Mouse (Mus musculus): ENCODE results near the gene Usp9x.

Usp9x gene

DNA sequence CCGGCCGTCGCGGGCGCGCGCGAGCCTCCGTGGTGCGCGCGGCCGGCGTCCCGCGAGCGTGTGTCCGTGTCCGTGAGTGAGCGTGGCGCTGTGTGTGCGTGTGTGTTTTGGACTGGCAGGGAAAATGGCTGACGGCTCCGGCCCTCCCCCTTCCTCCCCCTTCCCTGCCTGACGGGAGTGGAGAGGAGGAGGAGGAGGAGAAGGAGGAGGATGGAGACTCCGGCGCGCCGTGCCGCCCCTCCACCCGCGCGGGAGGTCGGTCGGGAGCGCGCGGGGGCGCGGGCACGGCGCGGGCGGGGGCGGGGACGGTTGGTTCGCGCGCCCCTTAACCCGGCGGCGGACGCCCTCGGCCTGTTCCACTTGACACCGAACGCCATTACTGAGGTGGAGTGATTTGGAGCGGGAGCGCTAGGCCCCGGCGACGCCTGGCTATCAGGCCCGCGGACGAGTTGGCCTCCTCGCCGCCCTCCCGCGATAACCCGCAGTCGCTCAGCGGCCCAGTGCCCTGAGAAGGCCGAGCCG is 1.2 kb downstream of the Usp9x start:
- peak; percentile 19 to 47 for DNase-seq (ENCODE audit: low read depth in 1 of 2, low spot score in 2 of 2)

GRCm38 (mm10) chrX:13085621-13086020 is 14.3 kb downstream of the Usp9x start:
- no peak for DNase-seq (ENCODE audit: low read depth in 1 of 2, low spot score in 2 of 2)

- no peak for DNase-seq (ENCODE audit: low read depth in 1 of 2, low spot score in 2 of 2)
Measured at GRCm38 (mm10) chrX:13096985-13097384, 25.7 kb downstream of the Usp9x start.

DNA sequence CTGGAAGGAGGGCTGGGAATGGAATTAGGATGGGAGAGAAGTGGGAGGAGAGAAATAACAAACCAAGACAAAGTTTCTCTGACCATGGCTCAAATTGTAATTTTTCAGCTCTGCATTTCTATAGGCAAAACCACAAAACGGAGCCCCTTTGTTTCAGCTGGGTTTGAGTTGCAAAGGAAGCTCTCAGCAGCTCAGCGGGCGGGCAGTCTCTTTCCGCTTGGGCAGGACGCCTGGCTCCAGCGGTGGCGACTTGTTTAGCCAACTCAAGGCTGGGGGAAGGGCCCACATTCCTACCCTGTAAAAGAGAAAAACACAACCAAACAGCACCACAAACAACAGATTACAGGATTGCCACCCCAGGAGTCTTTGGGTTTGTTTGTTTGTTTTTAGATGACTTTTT is 135.2 kb downstream of the Usp9x start:
- no peak for DNase-seq (ENCODE audit: low read depth in 1 of 2, low spot score in 2 of 2)

DNA sequence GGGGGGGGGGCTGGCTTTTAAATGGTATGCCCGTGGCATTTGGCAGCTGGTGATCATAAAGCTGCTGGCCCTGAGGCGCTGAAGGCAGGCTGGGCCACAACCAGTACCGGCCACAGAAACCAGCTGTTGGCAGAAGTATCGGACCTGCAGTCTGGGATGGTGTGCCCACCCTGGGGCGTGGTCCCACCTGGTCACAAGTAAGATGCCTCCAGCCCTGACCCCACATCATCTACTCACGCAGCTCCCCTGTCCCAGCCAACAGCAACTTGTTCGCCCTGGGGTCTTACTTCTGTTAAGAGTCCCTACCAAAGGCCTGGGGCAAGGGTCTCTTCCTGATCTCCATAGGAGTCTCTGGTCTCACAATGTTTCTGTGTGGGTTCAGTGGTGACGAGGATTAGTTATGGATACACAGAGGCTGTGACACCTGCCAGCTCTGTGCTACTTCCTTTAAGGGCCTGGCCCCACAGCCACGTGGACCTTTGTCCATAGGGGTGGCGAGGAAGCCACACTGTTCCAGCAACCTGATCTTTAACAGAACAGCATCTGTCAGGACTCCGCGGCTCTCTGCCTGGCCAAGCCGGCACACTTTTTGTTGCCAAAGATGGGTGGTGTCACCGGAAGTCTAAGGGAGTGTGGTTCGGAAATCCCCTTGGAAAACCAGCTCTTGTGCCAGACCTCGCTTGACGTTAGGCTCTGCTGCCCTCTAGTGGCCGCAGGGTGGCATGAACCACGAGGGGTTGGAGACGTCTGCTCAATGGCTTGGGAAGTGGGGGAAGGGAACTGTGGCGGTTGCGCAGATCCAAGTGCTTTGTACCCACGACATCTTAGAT is 136.4 kb downstream of the Usp9x start:
- peak; percentile 71 to 85 for DNase-seq (ENCODE audit: low read depth in 1 of 2, low spot score in 2 of 2)

GRCm38 (mm10) chrX:13208404-13208803 is 137.1 kb downstream of the Usp9x start:
- DNase-seq (ENCODE audit: low read depth in 1 of 2, low spot score in 2 of 2): no peak

GRCm38 (mm10) chrX:13214275-13214674 is 143.0 kb downstream of the Usp9x start:
- no peak for DNase-seq (ENCODE audit: low read depth in 1 of 2, low spot score in 2 of 2)

All from monocyte, adult 2 months (primary cell).